Mouse (Mus musculus) large intestine, adult 2 months (tissue): ENCODE measurements around the gene Alkbh6. TPM values are rescaled to one million over a fixed set of nuclear protein-coding genes. Genes with fewer than 3 reads are reported as not detected.

Source experiments
- DNase-seq: peaks from one replicate; pipeline ENCODE4 v3.0.0-alpha.2; 2012; ENCODE audit warnings: low read depth, low spot score
- WGBS: fragments of 180-500 bp; shearing (Covaris S2); methylation state at CpG from one replicate; pipeline ENCODE4 v1.1.7; 2018; 5-methylcytosine and 5-hydroxymethylcytosine counted together
- polyA plus RNA-seq: library from polyadenylated mRNA; depleted of rRNA; stranded (reverse); fragments of >200 nt; gene quantifications from 2 replicates; pipeline ENCODE4 v1.2.3, GENCODE M21; 2012; rRNA removed

Alkbh6 gene
- 81.0 and 96.8 TPM in 2 replicates for polyA plus RNA-seq

DNA sequence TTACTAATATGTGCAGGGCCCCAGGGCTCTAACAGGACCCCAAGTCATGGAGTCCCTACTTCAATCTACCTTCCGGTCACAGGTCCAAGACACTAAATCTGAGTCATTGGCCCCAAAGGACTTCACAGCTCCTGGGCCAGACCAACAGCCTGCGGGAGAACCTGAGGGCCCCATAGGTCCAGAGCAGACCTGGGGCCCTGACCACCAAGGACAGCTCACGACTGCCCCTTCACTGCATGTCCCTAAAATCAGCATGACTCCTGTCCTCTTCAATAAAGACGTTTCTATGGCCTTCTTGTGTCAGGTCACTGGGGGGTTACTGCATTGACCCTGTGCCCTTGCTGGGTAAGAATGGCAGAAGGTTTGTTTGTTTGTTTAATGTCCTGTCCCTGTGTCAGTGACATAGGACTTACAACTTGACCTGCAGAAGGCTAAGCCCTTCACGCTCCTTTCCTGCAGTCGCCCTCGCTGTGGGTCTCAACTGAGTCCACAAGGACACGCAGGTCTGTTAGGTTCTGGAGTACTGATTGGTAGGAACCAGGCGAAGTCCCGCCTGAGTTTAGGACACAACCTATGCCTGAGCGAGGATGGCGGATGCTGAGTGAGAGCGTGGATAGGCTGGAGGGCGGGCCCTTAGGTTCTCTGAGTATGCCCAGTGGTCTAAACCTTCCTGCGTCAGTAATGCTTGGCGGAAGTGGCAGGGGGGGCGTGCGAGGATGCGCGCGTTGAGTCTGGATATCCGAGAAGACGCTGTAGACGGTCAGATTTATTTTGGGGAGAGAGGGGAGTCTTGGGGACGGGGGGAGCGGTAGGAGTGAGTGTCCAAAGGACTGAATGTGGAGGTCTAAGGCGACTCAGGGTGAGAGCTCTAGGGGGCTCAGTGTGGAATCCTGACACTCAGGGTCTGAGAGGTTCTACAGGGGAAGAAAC, at the start of gene Alkbh6:
Alkbh6 (plus strand) TSS at position 642 of the 930 bp plus-strand sequence.
- 5% methylated on average over 27 of the region's 27 CpGs for WGBS
- DNase-seq = peak; percentile 97

DNA sequence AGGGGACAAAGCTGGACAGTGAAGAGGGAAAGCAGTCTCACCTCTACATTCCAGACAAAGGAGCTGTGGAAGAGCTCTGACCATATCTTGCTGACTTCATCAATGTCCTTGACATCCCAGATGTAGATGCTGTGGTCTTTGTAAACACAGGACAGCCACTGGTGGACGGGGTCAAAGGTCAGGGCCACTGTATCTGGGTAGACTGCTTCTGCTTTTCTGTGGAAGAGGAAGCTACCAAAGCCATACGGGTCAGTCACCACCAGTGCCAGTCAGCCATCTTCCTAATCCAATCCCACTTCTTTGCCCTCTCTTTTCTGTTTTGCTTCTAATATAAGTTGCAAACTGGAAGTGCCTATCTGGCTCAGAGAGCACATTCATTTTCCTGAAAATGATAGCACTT, 43.5 kb upstream of the Alkbh6 start:
- no peak for DNase-seq
- WGBS = 57% methylated on average over 2 of the region's 2 CpGs

- DNase-seq = no peak
- 85% methylated on average over 5 of the region's 5 CpGs for WGBS
Measured at GRCm38 (mm10) chr7:30265531-30265930, 43.0 kb upstream of the Alkbh6 start.

- WGBS = 92% methylated on average over 7 of the region's 7 CpGs
- no peak for DNase-seq
Measured at GRCm38 (mm10) chr7:30265935-30266334, 42.6 kb upstream of the Alkbh6 start.

- DNase-seq = no peak
- 92% methylated on average over 3 of the region's 3 CpGs for WGBS
Measured at GRCm38 (mm10) chr7:30266780-30267179, 41.7 kb upstream of the Alkbh6 start.

DNA sequence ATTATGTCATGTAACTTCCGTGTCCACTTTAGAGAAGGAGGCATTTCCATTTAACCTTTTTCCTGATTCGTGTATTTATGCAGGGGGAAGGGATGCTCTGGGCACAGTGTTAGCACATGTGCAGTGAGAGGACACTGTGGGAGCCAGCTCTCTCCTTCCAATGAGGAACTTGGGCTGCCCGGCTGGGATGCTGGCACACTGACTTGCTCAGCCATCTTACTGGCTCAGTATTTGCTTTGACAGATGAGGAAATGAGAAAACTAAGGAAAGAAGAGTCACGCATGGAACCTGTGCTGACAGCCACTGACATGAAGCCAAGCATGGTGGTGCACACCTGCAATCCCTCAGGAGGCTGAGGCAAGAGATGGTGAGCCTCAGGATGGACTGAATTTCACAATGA, 38.9 kb upstream of the Alkbh6 start:
- WGBS = 82% methylated on average over 4 of the region's 4 CpGs
- no peak for DNase-seq

DNA sequence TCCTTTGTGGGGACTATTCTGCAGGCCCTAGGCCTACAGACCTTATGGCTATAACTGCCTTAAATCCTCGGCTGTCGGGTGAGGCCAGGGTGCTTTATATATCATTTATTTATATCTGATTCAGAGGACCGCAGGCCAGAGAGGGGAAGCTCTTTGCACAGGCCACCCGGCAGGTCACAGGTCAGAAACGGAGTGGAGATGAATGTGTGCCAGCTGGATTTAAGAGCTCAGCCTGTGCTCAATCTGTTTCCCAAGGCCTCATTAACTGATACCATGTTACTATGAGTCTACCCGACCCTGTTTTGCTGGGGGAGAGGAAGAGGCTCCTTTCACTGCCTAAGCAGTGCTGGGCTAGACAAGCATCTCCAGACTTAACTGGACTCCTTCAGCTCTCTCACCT, 34.1 kb upstream of the Alkbh6 start:
- no peak for DNase-seq
- 74% methylated on average over 6 of the region's 6 CpGs for WGBS

- 48% methylated on average over 2 of the region's 2 CpGs for WGBS
- DNase-seq = no peak
Measured at GRCm38 (mm10) chr7:30278911-30279310, 29.6 kb upstream of the Alkbh6 start.

GRCm38 (mm10) chr7:30279536-30279935, 29.0 kb upstream of the Alkbh6 start:
- 2% methylated on average over 6 of the region's 6 CpGs for WGBS
- DNase-seq = no peak

DNA sequence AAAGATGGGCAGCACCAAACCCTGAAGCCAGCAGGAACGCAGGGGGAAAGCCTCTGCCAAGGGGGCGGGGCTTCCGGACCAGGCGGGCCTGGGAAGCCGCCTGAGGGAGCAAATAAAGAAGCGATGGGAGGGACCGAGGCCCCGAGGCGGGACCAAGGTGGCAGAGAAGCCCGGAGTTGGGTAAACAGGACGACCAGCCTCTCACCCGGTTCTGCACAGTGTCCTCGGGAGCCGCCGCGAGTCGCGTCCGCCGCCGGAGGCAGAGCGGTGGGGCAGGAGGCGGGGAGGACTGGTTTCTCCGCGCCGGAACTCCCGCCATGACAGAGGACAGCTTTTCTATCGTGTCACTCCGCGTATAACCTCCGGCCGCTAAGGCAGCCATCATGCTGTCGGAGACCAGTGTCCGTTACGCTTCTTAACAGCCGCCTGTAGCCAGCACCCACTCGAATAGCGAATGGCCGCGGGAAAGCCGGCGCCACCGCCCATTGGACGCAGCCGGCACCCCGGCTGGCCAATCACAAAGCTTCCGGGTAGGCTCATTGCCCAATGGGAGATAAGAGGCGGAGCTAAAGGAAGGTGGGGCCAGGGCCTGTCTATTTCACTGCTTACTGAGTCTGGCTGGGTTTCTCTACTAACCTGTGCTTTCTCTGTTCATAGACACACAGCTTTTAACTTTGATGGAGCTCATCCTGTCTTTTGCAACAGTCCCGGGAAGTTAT, 28.4 kb upstream of the Alkbh6 start, which contains the start of the genes Thap8 and Wdr62:
Thap8 (plus strand) TSS at position 144 of the 719 bp plus-strand sequence.
Wdr62 (minus strand) TSS at position 469 of the 719 bp plus-strand sequence.
- under 1% methylated on average over 49 of the region's 49 CpGs for WGBS

GRCm38 (mm10) chr7:30280670-30281138, 27.8 kb upstream of the Alkbh6 start:
- peak; percentile 64 for DNase-seq
- under 1% methylated on average over 20 of the region's 20 CpGs for WGBS

More for the DNA sequence above, 28.4 kb upstream of the Alkbh6 start, which contains the start of the genes Thap8 and Wdr62:
- peak; percentile 86 for DNase-seq

GRCm38 (mm10) chr7:30281522-30281921, 27.0 kb upstream of the Alkbh6 start:
- no peak for DNase-seq
- 78% methylated on average over 4 of the region's 4 CpGs for WGBS

DNA sequence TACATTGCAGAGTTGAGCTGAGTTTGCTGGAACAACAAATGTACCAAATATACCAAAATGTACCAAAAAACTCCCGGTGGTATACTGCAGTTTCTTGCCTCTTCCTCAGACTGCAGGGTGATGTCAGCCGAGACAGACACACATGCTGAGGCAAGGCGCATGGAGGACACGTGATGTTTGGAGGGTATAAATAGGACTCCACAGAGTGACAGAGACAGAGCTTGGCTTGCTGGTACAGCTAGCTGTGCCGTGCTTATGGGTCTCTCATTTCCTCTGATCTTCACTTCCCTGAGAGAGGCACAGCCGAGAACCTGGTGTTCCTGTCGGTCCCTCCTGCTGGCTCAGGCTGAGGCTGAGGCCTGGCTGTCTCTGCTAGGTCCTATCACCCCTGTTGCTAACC, 25.8 kb upstream of the Alkbh6 start:
- WGBS = 76% methylated on average over 7 of the region's 7 CpGs
- no peak for DNase-seq

GRCm38 (mm10) chr7:30286701-30287410, 21.7 kb upstream of the Alkbh6 start:
- WGBS = 49% methylated on average over 8 of the region's 8 CpGs
- no peak for DNase-seq

DNA sequence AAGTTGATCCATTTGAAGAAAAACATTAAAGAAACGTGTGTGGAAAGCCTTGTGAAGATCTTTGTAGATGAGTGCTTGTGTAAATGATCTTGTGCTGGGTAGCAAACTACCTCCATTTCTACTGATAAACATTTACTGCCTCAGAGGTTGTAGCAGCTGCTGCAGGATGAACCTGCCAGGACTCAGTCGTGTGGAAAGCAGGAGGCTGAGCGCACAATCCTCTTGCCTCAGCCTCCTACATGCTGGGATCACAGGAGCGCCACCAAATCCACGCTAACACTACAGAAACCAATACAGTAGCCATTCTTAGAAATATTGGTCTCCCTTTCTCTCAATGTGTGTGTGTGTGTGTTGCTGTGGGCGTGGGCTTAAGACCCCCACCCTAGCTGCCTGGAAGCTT, 20.5 kb upstream of the Alkbh6 start:
- 57% methylated on average over 6 of the region's 6 CpGs for WGBS
- no peak for DNase-seq

DNA sequence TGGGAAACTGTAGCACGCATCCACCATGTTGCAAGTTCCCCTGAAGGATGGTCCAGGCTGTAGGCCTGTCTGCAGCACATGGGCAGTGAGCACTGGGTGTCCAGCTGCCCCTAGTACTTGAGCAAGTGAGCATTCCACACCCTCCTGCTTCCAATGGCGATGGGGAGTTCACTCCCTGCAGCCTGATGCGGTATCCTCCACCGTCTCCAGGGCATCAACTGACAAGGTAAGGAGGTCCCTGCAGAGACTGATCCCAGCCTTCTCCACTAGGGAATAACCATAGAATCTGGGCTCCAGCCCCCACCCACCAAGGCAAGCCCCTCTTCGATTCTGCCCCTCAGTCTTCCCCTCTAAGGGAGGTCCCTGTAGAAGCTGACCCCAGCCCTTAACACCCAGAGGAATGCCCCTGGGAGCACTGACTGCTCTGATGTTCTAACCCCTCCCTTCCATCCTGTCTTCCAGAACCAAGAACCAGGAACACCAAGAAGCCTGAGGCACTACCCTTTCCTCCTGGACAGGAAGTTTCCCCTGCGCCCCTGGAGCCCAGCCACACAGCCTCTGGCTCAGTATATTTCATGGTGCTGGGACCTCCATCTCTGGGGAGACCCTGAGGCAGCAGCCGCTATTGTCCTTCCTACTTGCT, 19.3 kb upstream of the Alkbh6 start:
- 71% methylated on average over 7 of the region's 7 CpGs for WGBS
- DNase-seq = no peak

- WGBS = 57% methylated on average over 10 of the region's 10 CpGs
- DNase-seq = no peak
Measured at GRCm38 (mm10) chr7:30289714-30290399, 18.7 kb upstream of the Alkbh6 start.

DNA sequence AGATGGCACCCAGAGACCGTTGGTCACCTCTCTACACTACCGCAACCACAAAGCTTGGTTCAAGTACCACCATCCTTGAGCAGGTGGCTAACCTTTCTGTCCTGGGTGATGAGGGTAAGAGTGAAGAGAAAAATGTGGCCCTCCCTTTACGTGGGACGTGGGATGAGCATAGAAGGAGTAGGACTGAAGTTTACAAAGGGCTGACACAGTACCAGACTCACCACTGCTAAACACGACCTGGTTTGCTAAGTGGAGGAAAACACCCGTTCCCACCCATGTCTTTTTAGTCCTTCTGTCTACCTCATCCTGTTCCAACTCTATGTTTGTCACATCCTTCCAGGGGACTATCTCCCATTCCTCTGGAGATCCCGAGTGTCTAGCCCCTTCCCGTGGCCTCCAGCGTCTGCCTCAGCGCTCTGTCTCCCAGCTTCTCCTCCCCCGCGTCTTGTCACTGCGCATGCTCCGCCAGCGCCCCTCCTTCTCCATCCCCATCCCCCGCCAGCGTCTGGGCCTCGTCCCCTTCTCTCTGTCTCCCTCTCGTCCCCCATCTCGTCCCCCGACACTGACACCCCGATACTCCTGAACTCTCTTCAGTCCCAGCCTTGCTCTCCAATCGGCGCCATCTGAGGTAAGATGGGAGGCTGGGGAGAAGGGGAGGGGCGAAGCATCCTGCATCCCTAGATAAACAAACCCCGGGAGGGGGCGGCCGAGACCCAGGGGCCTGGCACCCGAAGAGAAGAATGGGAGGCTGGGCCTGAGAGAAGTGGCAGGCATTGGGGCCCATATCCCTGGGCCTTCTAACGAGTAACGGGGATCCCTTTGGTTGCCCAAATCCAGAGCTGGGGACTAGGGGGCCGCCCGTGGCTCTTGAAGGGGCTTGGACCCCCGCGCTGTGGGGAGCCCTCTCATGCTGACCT, 17.0 kb upstream of the Alkbh6 start, which contains the start of gene Clip3:
Clip3 (plus strand) TSS at position 514 of the 917 bp plus-strand sequence.
- WGBS = 11% methylated on average over 35 of the region's 35 CpGs
- no peak for DNase-seq
